Mouse (Mus musculus): ENCODE measurements around the gene Prss46.

Gene Prss46

GRCm38 (mm10) chr9:110896595-110896994, 52.3 kb downstream of the Prss46 start:
- DNase-seq (ENCODE audit: inconsistent ontology term): no peak

GRCm38 (mm10) chr9:110899451-110900008, 55.2 kb downstream of the Prss46 start:
- no peak for DNase-seq (ENCODE audit: inconsistent ontology term)

- no peak for DNase-seq (ENCODE audit: inconsistent ontology term)
Observed at GRCm38 (mm10) chr9:110901204-110901603, 56.9 kb downstream of the Prss46 start.

DNA sequence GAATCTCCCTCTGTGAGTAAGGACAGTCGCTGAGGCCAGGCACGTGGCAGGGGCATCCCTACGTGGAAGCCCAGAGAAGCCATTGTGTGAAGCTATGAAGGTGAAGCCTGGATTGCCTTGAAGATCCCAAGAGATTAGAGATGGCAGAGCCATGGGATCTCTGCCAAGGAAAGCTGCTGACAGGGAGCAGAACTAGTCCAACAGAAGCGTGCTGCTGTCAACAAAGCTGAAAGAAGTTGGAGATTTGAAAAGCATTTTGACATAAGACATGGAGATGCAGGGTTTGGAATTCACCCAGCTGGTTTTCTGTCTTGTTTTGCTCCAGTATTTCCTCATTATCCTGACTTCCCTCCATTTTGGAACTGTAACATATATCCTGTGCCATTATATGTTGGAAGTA, 58.0 kb downstream of the Prss46 start:
- DNase-seq (ENCODE audit: inconsistent ontology term): no peak

Measured in Muller cell, postnatal 12 days (primary cell).